Mouse (Mus musculus): ENCODE data around the gene 2810021J22Rik.

The 2810021J22Rik gene

GRCm38 (mm10) chr11:58916879-58917744 lies 50.1 kb downstream of the 2810021J22Rik start:
- peak; percentile 69 for DNase-seq (ENCODE audit: low spot score)

GRCm38 (mm10) chr11:58917745-58918366 lies 50.8 kb downstream of the 2810021J22Rik start, which contains the start of gene Btnl10:
Gene Btnl10 (plus strand): TSS chr11:58917908.
- no peak for DNase-seq (ENCODE audit: low spot score)

GRCm38 (mm10) chr11:58918759-58919158 lies 51.7 kb downstream of the 2810021J22Rik start:
- no peak for DNase-seq (ENCODE audit: low spot score)

GRCm38 (mm10) chr11:58922420-58922819 lies 55.4 kb downstream of the 2810021J22Rik start:
- DNase-seq (ENCODE audit: low spot score): no peak

- DNase-seq (ENCODE audit: low spot score): no peak
These were observed 59.6 kb downstream of the 2810021J22Rik start for GRCm38 (mm10) chr11:58926651-58927050.

GRCm38 (mm10) chr11:58927053-58927452 lies 60.0 kb downstream of the 2810021J22Rik start:
- DNase-seq (ENCODE audit: low spot score): no peak

- peak; percentile 88 for DNase-seq (ENCODE audit: low spot score)
These were observed 61.0 kb downstream of the 2810021J22Rik start for GRCm38 (mm10) chr11:58927790-58928651.

- DNase-seq (ENCODE audit: low spot score): no peak
These were observed 62.0 kb downstream of the 2810021J22Rik start for GRCm38 (mm10) chr11:58929055-58929454.

GRCm38 (mm10) chr11:58929641-58930040 lies 62.6 kb downstream of the 2810021J22Rik start:
- no peak for DNase-seq (ENCODE audit: low spot score)

GRCm38 (mm10) chr11:58930254-58930653 lies 63.2 kb downstream of the 2810021J22Rik start:
- no peak for DNase-seq (ENCODE audit: low spot score)

- no peak for DNase-seq (ENCODE audit: low spot score)
These were observed 64.6 kb downstream of the 2810021J22Rik start for GRCm38 (mm10) chr11:58931576-58931975.
